26 mouse cellular contexts compared by ENCODE assay signal in the genomic region with DNA sequence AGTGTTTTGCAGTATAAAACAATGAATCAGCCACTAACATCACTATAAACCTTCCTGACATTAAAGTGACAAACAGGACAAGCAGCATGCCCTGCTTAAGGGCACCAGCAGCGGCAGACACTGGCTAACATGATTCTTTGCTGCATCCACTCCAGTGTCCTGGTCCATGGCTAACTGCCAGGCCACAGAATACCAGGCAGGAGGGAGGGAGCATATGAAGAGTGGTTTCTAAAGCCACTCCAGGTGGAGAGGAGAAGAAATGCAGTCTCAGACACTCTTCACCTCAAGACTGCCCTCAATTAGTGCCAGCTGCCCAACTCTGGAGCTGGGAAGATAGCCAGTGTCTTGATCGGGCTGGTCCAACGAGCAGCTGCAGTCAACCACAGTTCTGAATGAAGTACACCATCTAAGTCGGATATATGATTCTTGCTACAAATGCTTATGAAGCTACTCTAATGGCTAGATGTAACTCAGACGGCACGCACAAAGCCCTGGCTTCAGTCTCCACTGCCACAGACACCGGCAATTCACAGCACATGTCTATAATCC.
DNase-seq lines count a peak whose midpoint lies in the region; ATAC-seq and TF ChIP-seq lines count a peak whose summit lies in the region.
"Had no signal": no experiment of that assay in that cellular context is flagged by ENCODE, and none has a peak within 500 bp of the region (broad histone marks: within the 10 kb centered on the region; RNA-seq: fewer than 3 reads in every experiment).

No protein-coding gene starts in this region.

- peak; percentile 5 for DNase-seq in adrenal gland, postnatal 14 days
- DNase-seq in adrenal gland, postnatal 36 days: no peak
- DNase-seq in heart, adult 11 months: peak; percentile 72
- peak; percentile 1 for DNase-seq in lung, postnatal 36 days
- DNase-seq in lung, adult 2 months: no peak
- DNase-seq in c-Kit-positive CD71-positive TER-119-positive erythroid progenitor cells, embryonic 14.5 days (ENCODE audit: low spot score): no peak
- DNase-seq: adrenal gland, adult 2 months; cerebellum, adult 11 months; cerebellum, adult 9-10 months; gastrocnemius, postnatal 25 days; heart, adult 2 months; heart, postnatal 10 days; kidney, adult 18-20 months; kidney, postnatal 4 days; liver, embryonic 13.5 days; midbrain, embryonic 14.5 days; right cerebral cortex, postnatal 25 days had no signal

- no peak overlapping the region for H3K9ac ChIP-seq in heart, embryonic 12.5 days
- H3K9ac ChIP-seq: heart, embryonic 13.5 days; hindbrain, embryonic 14.5 days; kidney, embryonic 15.5 days; limb, embryonic 15.5 days; liver, embryonic 13.5 days; stomach, embryonic 15.5 days had no signal

- 80% methylated on average over 7 of the region's 7 CpGs for WGBS in heart, embryonic 12.5 days
- WGBS in lung, adult 2 months: 76% methylated on average over 7 of the region's 7 CpGs

- H3K4me3 ChIP-seq in heart, embryonic 12.5 days: no peak overlapping the region
- H3K4me3 ChIP-seq in lung, adult 2 months (replicated peaks; ENCODE audit: extremely low read depth, low read depth, low read length): no peak overlapping the region
- H3K4me3 ChIP-seq: heart, adult 2 months; heart, embryonic 13.5 days; kidney, embryonic 15.5 days; limb, embryonic 10.5 days; limb, embryonic 15.5 days; liver, embryonic 13.5 days; stomach, embryonic 15.5 days had no signal

- no peak overlapping the region for H3K4me2 ChIP-seq in heart, embryonic 12.5 days
- H3K4me2 ChIP-seq: heart, embryonic 13.5 days; hindbrain, embryonic 14.5 days; kidney, embryonic 15.5 days; limb, embryonic 15.5 days; liver, embryonic 13.5 days; stomach, embryonic 15.5 days had no signal

- no peak for TF ChIP-seq CTCF in lung, adult 2 months (IDR thresholded peaks at IDR 0.05; ENCODE audit: insufficient read depth, low read length)

- no peak for ATAC-seq in heart, embryonic 12.5 days (ENCODE audit: insufficient number of reproducible peaks, low FRiP score)
- ATAC-seq: forebrain, embryonic 14.5 days had no signal

- H3K36me3 ChIP-seq in heart, embryonic 12.5 days: no peaks in the 10 kb centered on the region
- H3K36me3 ChIP-seq: heart, embryonic 13.5 days; kidney, embryonic 15.5 days; limb, embryonic 10.5 days; limb, embryonic 15.5 days; liver, embryonic 13.5 days; stomach, embryonic 15.5 days had no signal

- H3K4me1 ChIP-seq in heart, embryonic 12.5 days (replicated peaks): no peaks in the 10 kb centered on the region
- no peaks in the 10 kb centered on the region for H3K4me1 ChIP-seq in lung, adult 2 months (ENCODE audit: control insufficient read depth, insufficient read depth, low read length)
- H3K4me1 ChIP-seq: heart, embryonic 13.5 days; limb, embryonic 15.5 days; liver, embryonic 13.5 days; stomach, embryonic 15.5 days had no signal

- no peak overlapping the region for H3K27ac ChIP-seq in heart, embryonic 12.5 days (ENCODE audit: poor library complexity, severe bottlenecking)
- H3K27ac ChIP-seq: heart, adult 2 months; heart, embryonic 13.5 days; hindbrain, embryonic 14.5 days; kidney, embryonic 15.5 days; limb, embryonic 10.5 days; limb, embryonic 15.5 days; liver, embryonic 13.5 days; macrophage; stomach, embryonic 15.5 days had no signal

- TF ChIP-seq POLR2A in lung, adult 2 months (IDR thresholded peaks at IDR 0.05; ENCODE audit: borderline replicate concordance, extremely low read depth, low read depth, low read length): no peak

- no peaks in the 10 kb centered on the region for H3K9me3 ChIP-seq in heart, embryonic 12.5 days (replicated peaks)
- H3K9me3 ChIP-seq: heart, embryonic 13.5 days; kidney, embryonic 15.5 days; limb, embryonic 10.5 days; limb, embryonic 15.5 days; liver, embryonic 13.5 days; stomach, embryonic 15.5 days had no signal

- no peaks in the 10 kb centered on the region for H3K27me3 ChIP-seq in heart, embryonic 12.5 days (replicated peaks)
- H3K27me3 ChIP-seq: heart, embryonic 13.5 days; kidney, embryonic 15.5 days; limb, embryonic 15.5 days; liver, embryonic 13.5 days; stomach, embryonic 15.5 days had no signal

Comparison
In these comparisons a context has a peak if more than half of its experiments do, and no peak if none do; other contexts are left out.
1. DNase-seq: peak in adrenal gland, postnatal 14 days (single experiment), heart, adult 11 months (single experiment) and lung, postnatal 36 days (single experiment); none in adrenal gland, postnatal 36 days (0 of 2), lung, adult 2 months (single experiment) and c-Kit-positive CD71-positive TER-119-positive erythroid progenitor cells, embryonic 14.5 days (single experiment).